Mouse (Mus musculus) midbrain, embryonic 11.5 days (tissue): Measurements from ENCODE around the gene Spag6. TPM values are rescaled to one million over a fixed set of nuclear protein-coding genes. Genes with fewer than 3 reads are reported as not detected.

Experiments
- ATAC-seq: fragments of 200-750 bp; cut with Nextera tagmentation; 2 replicates; pipeline ENCODE4 v1.8.0; 2017; ENCODE audit warnings: moderate TSS enrichment, moderate library complexity; ENCODE audit not compliant: low FRiP score
- DNase-seq: peaks from one replicate; pipeline ENCODE4 v3.0.0; 2015; ENCODE audit warnings: low spot score; ENCODE audit errors: missing footprints
- H3K27ac ChIP-seq: fragments of 300-500 bp; sonication (generic); 2 replicates; pipeline ENCODE4 v1.5.1; 2014; ENCODE audit warnings: low read depth, low read length
- H3K27me3 ChIP-seq: fragments of 300-500 bp; sonication (generic); 2 replicates; pipeline ENCODE4 v1.6.1; 2014; ENCODE audit warnings: mild to moderate bottlenecking, low read length, moderate library complexity, mixed read lengths; ENCODE audit not compliant: control insufficient read depth, insufficient read depth
- H3K36me3 ChIP-seq: fragments of 300-500 bp; sonication (generic); 2 replicates; pipeline ENCODE4 v1.6.1; 2014; ENCODE audit warnings: mild to moderate bottlenecking, low read length, moderate library complexity, mixed read lengths; ENCODE audit not compliant: control insufficient read depth, insufficient read depth
- H3K4me1 ChIP-seq: fragments of 300-500 bp; sonication (generic); 2 replicates; pipeline ENCODE4 v1.6.1; 2014; ENCODE audit warnings: low read length; ENCODE audit not compliant: control insufficient read depth, insufficient read depth
- H3K4me2 ChIP-seq: fragments of 300-500 bp; sonication (generic); 2 replicates; pipeline ENCODE4 v1.6.1; 2014; ENCODE audit warnings: mild to moderate bottlenecking, moderate library complexity
- H3K4me3 ChIP-seq: fragments of 300-500 bp; sonication (generic); 2 replicates; pipeline ENCODE4 v1.5.1; 2014; ENCODE audit warnings: low read depth, low read length
- H3K9ac ChIP-seq: fragments of 300-500 bp; sonication (generic); 2 replicates; pipeline ENCODE4 v1.6.1; 2014; ENCODE audit warnings: low read length
- H3K9me3 ChIP-seq: fragments of 300-500 bp; sonication (generic); 2 replicates; pipeline ENCODE4 v1.6.1; 2016; ENCODE audit warnings: low read length; ENCODE audit not compliant: control insufficient read depth
- WGBS: fragments of 180-500 bp; shearing (Covaris S2); extraction: QIAGEN DNeasy Blood & Tissue Kit; methylation state at CpG from one replicate; pipeline ENCODE4 v1.1.7; 2014; 5-methylcytosine and 5-hydroxymethylcytosine counted together
- polyA plus RNA-seq: library from polyadenylated mRNA; unstranded; fragments of >200 nt; fragmentation: Nextera tagmentation; extraction: Ambion mirVana; gene quantifications from 2 replicates; pipeline ENCODE4 v1.2.1, GENCODE M21; 2014

The Spag6 gene
- polyA plus RNA-seq, 1 experiment from 2014 or later = 0.25 TPM

DNA sequence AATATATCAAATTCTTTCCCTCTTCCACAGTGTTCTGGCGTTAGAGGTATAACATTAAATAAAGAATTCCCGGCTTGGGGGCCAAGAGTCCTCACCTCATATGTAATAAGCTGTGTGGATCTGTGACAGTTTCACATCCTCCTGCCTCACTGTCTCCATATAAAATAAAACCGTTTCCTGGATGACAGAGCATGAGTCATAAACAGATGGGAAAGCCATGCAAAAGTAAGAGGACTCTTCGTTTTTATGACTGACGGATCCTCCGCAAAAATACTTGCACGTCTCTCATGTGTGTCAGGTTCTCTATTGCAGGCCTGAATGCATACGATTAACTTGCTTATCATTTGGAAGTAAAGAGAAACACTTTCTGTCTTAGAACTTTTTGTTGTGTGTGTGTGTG lies 78.6 kb downstream of the Spag6 start:
- no peak for ATAC-seq

DNA sequence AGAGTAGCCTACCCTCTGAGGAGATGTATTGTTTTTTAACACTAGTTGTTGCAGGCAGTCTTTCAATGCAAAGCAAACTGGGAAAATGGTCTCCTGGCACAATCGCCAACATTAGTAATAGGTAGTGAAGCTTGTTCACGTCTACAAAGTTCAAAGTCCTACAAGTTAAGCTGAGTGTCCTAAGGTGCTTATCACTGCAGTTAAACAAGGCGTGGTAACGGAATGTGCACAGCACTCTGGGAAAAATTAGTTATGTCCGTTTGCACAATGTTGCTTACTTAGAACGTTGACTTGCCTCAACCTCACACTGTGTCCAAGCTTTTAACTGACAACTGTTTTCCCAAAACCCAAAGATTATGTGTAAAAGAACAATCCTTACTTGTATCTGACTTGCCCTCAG lies 80.5 kb downstream of the Spag6 start:
- Histone ChIP-seq H3K36me3 (no peaks in the 10 kb centered on the region), H3K9ac (no peak overlapping the region), H3K9me3 (no peaks in the 10 kb centered on the region), H3K4me1 (peaks cover 7% of the 10 kb centered on the region; the same call in 1 of the 2 replicates), H3K4me2 (no peak overlapping the region), H3K27ac (no peak overlapping the region), H3K27me3 (no peaks in the 10 kb centered on the region), H3K4me3 (no peak overlapping the region)
- DNase-seq = no peak
- 86% methylated on average over 6 of the region's 6 CpGs for WGBS
- no peak for ATAC-seq

More for the DNA sequence above, 78.6 kb downstream of the Spag6 start:
- Histone ChIP-seq H3K27me3 (no peaks in the 10 kb centered on the region), H3K36me3 (no peaks in the 10 kb centered on the region), H3K9me3 (no peaks in the 10 kb centered on the region), H3K4me1 (no peaks in the 10 kb centered on the region), H3K9ac (no peak overlapping the region), H3K27ac (no peak overlapping the region), H3K4me3 (no peak overlapping the region), H3K4me2 (no peak overlapping the region)
- 91% methylated on average over 8 of the region's 8 CpGs for WGBS
- DNase-seq = no peak

DNA sequence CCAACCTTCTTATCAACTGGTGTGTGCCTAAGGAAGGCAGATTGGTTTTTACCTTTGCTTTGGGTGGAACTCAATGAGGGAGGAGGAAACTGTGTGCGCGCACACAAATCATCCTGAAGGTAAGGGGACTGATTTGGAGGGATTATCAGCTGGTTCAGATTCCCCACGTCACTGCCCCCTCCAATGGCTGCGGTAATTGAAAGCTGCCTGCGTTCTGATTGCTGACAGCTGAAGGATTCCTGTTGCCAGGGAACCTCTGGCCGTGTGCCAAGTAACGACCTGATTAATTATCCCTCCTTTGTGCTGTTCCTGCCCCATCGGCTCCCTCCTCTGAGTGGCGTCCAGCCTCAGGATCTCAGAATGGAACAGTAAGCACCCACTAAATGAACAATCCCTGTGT lies 84.4 kb downstream of the Spag6 start:
- DNase-seq (peak; percentile 93), ATAC-seq (peak; percentile 91)
- 13% methylated on average over 9 of the region's 9 CpGs for WGBS
- Histone ChIP-seq H3K9ac (no peak overlapping the region), H3K27me3 (no peaks in the 10 kb centered on the region), H3K4me1 (peaks cover 7% of the 10 kb centered on the region; the same call in 1 of the 2 replicates), H3K27ac (no peak overlapping the region), H3K4me2 (no peak overlapping the region), H3K36me3 (no peaks in the 10 kb centered on the region), H3K4me3 (no peak overlapping the region), H3K9me3 (no peaks in the 10 kb centered on the region)

GRCm38 (mm10) chr2:18779830-18780229 lies 86.0 kb downstream of the Spag6 start:
- Histone ChIP-seq H3K9ac (no peak overlapping the region), H3K27ac (no peak overlapping the region), H3K27me3 (no peaks in the 10 kb centered on the region), H3K4me3 (no peak overlapping the region), H3K9me3 (no peaks in the 10 kb centered on the region), H3K4me2 (no peak overlapping the region), H3K4me1 (peaks cover 7% of the 10 kb centered on the region; the same call in 1 of the 2 replicates), H3K36me3 (no peaks in the 10 kb centered on the region)
- no peak for ATAC-seq
- no peak for DNase-seq
- 81% methylated on average over 3 of the region's 3 CpGs for WGBS

DNA sequence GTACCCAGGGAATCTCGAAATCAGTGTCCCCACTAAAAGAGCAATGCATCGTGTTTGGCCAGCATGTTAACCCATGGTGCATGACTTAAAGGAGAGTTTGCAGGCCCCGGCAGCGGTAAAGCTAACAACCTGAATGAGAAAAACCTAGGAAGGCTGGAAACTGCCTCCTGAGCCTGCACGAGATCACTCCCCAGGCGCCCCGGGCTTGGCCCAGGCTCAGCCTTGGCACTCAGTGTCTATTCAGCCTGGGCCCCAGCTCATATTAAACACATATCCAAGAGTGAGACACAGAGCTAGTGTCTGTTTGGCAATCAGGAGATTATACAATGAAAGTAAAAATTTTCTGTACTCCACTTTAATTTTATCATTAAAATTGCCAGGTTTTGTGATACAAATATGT lies 87.5 kb downstream of the Spag6 start:
- Histone ChIP-seq H3K9ac (no peak overlapping the region), H3K4me1 (peaks cover 7% of the 10 kb centered on the region; the same call in 1 of the 2 replicates), H3K9me3 (no peaks in the 10 kb centered on the region), H3K4me3 (no peak overlapping the region), H3K36me3 (no peaks in the 10 kb centered on the region), H3K4me2 (no peak overlapping the region), H3K27me3 (no peaks in the 10 kb centered on the region), H3K27ac (no peak overlapping the region)
- DNase-seq = no peak
- ATAC-seq = no peak
- WGBS = 86% methylated on average over 7 of the region's 7 CpGs

DNA sequence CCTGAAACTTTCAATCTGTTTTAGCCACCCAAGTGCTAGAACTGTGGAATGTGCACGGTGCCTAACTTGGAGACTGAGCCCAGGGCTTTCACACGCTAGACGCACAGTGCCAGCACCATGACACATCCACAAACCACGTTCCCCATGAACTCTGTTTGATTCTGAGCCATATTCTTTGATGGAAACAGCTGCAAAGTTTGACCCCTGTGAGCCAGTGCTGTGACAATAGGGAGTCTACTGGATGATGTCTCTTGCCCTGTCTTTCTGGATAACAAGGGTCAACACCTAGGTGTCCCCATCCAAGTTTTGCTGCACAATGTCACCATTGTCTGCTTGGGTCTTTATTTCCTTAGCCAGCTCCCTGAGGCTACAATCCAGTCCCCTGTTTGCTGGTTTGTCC lies 100.4 kb downstream of the Spag6 start:
- no peaks in the 10 kb centered on the region; the same call in 1 of the 2 replicates for H3K27me3 ChIP-seq
- no peak overlapping the region for H3K27ac ChIP-seq
- no peaks in the 10 kb centered on the region for H3K36me3 ChIP-seq
- DNase-seq (no peak), ATAC-seq (no peak)
- peaks cover 6% of the 10 kb centered on the region for H3K4me1 ChIP-seq
- no peak overlapping the region for H3K9ac ChIP-seq
- no peak overlapping the region for H3K4me3 ChIP-seq
- 86% methylated on average over 4 of the region's 4 CpGs for WGBS
- no peak overlapping the region for H3K4me2 ChIP-seq
- no peaks in the 10 kb centered on the region for H3K9me3 ChIP-seq

DNA sequence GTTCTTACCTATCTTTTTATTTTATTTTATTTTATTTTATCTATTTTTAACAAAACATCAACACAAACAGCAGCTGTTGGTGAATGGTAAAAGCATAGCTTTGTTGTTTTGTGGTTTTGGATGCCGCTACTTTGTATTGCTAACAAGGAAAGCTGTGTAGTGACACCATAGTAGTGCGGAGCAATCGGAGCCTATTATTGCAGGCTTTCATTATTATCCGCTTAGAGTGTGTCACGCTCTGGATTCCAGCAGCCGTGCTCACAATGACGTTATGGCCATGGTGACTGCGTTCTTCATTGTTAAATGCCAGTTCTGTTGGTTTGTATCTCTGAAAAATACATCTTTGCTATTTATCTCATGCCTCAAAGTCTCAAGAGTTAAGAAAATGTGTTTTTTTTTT lies 103.9 kb downstream of the Spag6 start:
- Histone ChIP-seq H3K4me2 (no peak overlapping the region; the same call in 1 of the 2 replicates), H3K4me1 (peaks cover 23% of the 10 kb centered on the region), H3K9me3 (no peaks in the 10 kb centered on the region), H3K4me3 (no peak overlapping the region), H3K27ac (no peak overlapping the region), H3K36me3 (no peaks in the 10 kb centered on the region), H3K27me3 (peaks cover 16% of the 10 kb centered on the region), H3K9ac (no peak overlapping the region)
- ATAC-seq = no peak
- peak; percentile 91 for DNase-seq
- WGBS = 17% methylated on average over 8 of the region's 8 CpGs

- Histone ChIP-seq H3K36me3 (no peaks in the 10 kb centered on the region), H3K4me2 (peak overlapping the region; percentile 58), H3K9me3 (no peaks in the 10 kb centered on the region), H3K4me1 (peaks cover 23% of the 10 kb centered on the region), H3K9ac (peak overlapping the region; percentile 48), H3K27me3 (peaks cover 17% of the 10 kb centered on the region), H3K4me3 (peak overlapping the region; percentile 28), H3K27ac (peak overlapping the region; percentile 74)
- peak; percentile 90 for DNase-seq
- 9% methylated on average over 17 of the region's 17 CpGs for WGBS
- ATAC-seq = peak; percentile 47
Observed at GRCm38 (mm10) chr2:18799265-18799965, 105.6 kb downstream of the Spag6 start.
